Mouse (Mus musculus) kidney, postnatal 25 days (tissue): ENCODE data around the gene Olfr1201.

Experiments used
- DNase-seq, 2 experiments: peaks; one replicate each; pipeline ENCODE4 v3.0.0; 2021; ENCODE audit warnings: mixed read lengths in 2 of 2

The Olfr1201 gene

DNA sequence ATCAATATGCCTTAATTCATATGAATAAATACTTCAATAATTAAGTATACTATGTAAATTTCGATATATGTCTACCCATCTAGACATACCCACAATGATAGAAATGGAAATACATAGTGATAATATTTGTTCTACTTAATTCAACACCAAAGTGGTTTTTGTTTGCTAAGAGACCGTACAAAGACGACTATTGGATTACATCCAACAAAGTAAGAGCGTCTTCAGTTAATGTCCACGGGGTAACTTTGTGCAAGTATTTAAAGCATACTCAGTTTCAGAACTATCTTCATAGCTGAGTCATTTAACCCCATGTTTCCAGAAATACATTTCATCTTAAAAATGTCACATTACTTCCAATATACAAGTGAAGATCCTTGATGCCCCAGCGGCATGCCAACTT, at the start of gene Olfr1201:
Olfr1201 (plus strand) TSS at position 301 of the 400 bp plus-strand sequence.
- no peak for DNase-seq

DNA sequence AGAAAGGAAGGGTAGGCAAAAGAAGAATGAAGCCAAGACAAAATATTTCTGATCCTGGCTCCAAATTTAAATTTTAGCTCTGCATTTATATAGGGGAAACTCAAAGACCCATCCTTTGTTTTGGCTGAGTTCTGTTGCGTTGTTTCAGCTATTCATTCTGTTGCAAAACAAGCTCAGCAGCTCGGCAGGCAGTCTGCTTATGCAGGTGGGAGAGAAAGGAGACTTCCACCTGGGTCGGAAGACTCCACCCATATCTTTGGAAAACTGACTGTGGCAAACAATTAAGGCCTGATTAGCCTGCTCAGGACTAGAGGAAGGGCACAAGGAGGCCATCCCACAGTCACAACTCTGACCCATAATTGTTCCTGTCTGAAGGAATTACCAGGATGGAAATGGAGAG, 49.5 kb upstream of the Olfr1201 start:
- DNase-seq: no peak

DNA sequence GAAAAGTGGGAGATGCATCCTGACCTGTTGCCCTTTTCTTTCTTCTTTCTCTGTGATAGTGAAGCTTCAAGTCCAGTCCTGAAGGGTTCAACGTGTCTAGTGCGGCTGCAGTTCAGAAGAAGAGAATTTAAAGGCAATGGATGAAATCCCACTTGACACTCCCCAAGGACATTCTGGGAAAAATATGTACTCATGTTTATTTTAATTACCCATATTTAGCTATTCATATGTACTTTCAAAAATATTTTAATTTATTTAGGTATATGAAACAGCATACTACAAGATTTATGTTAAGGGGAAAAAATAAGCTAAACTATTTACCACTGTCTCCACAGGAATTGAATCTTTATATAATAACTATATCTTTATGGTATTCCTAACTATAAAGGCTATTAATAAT, 41.6 kb upstream of the Olfr1201 start, which contains the start of gene Olfr1198:
Olfr1198 (minus strand) TSS at position 101 of the 400 bp plus-strand sequence.
- DNase-seq: no peak

DNA sequence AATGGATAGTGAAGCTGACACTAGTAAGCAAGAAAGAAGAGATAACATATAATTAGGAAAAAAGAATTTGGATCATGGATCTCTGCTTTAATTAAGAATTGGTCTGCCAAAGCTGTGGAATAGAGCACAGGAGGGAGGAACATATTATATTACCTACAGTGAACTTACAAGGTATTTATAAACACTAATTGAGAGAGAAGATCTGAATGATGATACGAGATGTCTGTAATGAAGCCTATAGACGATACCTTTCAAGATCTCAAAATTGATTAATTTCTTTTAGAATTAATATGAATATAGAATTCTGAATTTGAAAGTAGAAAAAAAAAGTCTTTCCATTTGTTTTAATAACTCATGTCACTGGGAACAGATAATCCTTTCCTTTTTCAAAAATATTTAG, 32.5 kb upstream of the Olfr1201 start, which contains the start of gene Olfr1199:
Olfr1199 (minus strand) TSS at position 101 of the 400 bp plus-strand sequence.
- no peak for DNase-seq

DNA sequence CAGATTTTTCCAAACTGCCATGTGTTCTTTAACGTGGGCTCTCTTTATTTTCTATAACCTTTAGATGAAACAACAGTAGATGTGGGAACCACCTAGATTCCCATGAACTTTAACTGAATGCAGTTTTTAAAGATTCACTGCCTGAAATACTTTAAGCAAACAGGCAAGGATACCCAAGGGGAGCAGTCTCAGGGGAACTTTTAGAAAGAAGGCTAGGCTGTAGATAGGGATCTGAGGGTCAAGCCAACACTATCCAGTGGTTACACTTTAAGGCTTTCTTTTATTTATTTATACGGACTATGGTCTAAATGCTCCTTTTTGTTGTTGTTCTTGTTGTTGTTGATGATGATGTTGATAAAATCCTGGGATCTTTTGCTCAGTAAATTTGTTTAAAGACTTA, 22.4 kb upstream of the Olfr1201 start, which contains the start of gene Olfr1200:
Olfr1200 (minus strand) TSS at position 101 of the 400 bp plus-strand sequence.
- no peak for DNase-seq

DNA sequence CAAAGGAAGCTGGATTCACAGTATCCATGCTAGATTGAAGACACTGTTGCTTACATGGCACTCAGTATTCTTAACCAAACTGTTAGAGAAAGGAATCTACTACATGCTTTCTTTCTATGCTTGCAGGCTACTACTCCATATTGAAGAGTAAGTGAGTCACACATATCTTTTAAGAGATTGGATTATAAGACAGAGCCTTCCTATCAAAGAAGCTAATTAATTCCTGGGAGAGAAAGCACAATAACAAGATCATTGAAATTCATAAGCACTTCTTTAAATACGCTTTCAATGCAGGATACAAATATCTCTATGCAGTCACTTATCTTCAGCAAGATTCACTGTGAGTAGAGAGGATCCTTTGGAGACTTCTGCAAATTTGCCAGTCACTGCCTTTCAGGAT, 21.4 kb downstream of the Olfr1201 start, which contains the start of gene Olfr1202:
Olfr1202 (plus strand) TSS at position 301 of the 400 bp plus-strand sequence.
- no peak for DNase-seq

DNA sequence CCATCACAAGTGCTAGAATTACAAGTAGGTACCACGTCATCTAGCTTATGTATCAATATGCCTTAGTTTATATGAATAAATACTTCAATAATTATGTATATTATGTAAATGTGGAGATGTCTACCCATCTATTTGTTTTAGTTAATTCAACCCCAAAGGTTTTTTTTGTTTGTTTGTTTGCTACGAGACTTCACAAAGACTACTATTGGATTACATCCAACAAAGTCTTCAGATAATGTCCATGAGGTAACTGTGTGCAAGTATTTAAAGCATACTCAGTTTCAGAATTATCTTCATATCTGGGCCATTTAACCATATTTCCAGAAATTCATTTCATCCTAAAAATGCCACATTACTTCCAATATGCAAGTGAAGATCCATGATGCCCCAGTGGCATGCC, 36.6 kb downstream of the Olfr1201 start, which contains the start of gene Olfr1205:
Olfr1205 (plus strand) TSS at position 301 of the 400 bp plus-strand sequence.
- no peak for DNase-seq

DNA sequence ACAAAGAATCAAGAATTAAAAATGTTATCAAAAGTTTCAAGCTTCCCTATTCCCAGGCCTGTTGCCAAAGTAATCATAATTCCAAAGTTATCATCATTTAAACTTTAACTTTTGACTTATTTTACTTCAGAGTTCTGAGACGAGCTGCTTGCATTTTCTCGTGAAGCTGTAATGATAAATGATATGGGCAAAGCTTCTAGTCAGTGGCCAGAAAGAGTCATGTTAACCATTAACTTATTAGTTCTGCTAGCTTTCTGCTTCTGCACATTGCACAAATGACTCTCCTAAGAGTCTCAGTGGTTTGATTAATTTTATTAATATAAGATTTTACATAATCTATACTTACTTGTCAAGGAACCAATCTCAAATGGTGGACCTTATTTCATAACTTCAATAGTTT, 45.6 kb downstream of the Olfr1201 start:
- no peak for DNase-seq
